Mouse (Mus musculus) ES-E14 (cell line): ENCODE data around the gene Sox5. TPM values are rescaled to one million over a fixed set of nuclear protein-coding genes. Genes with fewer than 3 reads are reported as not detected.

Source experiments
- DNase-seq: peaks from one replicate; pipeline ENCODE4 v3.0.0-alpha.2; 2013; ENCODE audit warnings: low read depth, low spot score
- H3K27ac ChIP-seq: 2 replicates; pipeline ENCODE4 v1.5.1; 2012; ENCODE audit warnings: low read depth, mild to moderate bottlenecking, low read length, moderate library complexity, mixed read lengths; ENCODE audit not compliant: poor library complexity, insufficient read depth, severe bottlenecking
- H3K36me3 ChIP-seq: 2 replicates; pipeline ENCODE4 v1.6.1; 2012; ENCODE audit warnings: mild to moderate bottlenecking, low read length, moderate library complexity, mixed read lengths; ENCODE audit not compliant: control insufficient read depth, poor library complexity, insufficient read depth, severe bottlenecking
- H3K4me1 ChIP-seq, 2 experiments: fragments of 150-350 bp in 1 of 2; sonication (generic) in 1 of 2; 2 replicates each; pipeline ENCODE4 v1.6.1; 2012; ENCODE audit warnings: low read length in 2 of 2, mild to moderate bottlenecking in 1 of 2, mixed read lengths in 1 of 2; ENCODE audit not compliant: control insufficient read depth in 2 of 2, insufficient read depth in 2 of 2, poor library complexity in 1 of 2
- H3K4me3 ChIP-seq, 2 experiments: fragments of 150-350 bp in 1 of 2; sonication (generic) in 1 of 2; 2 replicates each; pipeline ENCODE4 v1.5.1; 2012; ENCODE audit warnings: low read length in 2 of 2, low read depth in 1 of 2, mild to moderate bottlenecking in 1 of 2, mixed read lengths in 1 of 2; ENCODE audit not compliant: insufficient read depth in 1 of 2, poor library complexity in 1 of 2, severe bottlenecking in 1 of 2
- H3K9ac ChIP-seq: 2 replicates; pipeline ENCODE4 v1.6.1; 2012; ENCODE audit warnings: low read depth, mild to moderate bottlenecking, low read length, mixed read lengths; ENCODE audit not compliant: poor library complexity, insufficient read depth, severe bottlenecking
- H3K9me3 ChIP-seq: fragments of 150-350 bp; sonication (generic); 2 replicates; pipeline ENCODE4 v1.6.1; 2012; ENCODE audit warnings: low read depth, mild to moderate bottlenecking, low read length; ENCODE audit not compliant: control insufficient read depth, insufficient read depth
- CHD2 ChIP-seq: IDR thresholded peaks from 2 replicates; pipeline ENCODE4 v1.6.1; 2014; ENCODE audit warnings: mild to moderate bottlenecking, low read depth, low read length, inconsistent platforms
- HCFC1 ChIP-seq: IDR thresholded peaks from 2 replicates; pipeline ENCODE4 v1.6.1; 2012; ENCODE audit warnings: low read length, inconsistent platforms, borderline replicate concordance; ENCODE audit not compliant: insufficient read depth
- MAFK ChIP-seq: IDR thresholded peaks from 2 replicates; pipeline ENCODE4 v1.6.1; 2014; ENCODE audit warnings: mild to moderate bottlenecking, low read depth, low read length, inconsistent platforms; ENCODE audit not compliant: insufficient read depth
- ZC3H11A ChIP-seq: IDR thresholded peaks from 2 replicates; pipeline ENCODE4 v1.6.1; 2012; ENCODE audit warnings: low read depth, mild to moderate bottlenecking, inconsistent platforms, low read length, borderline replicate concordance
- ZNF384 ChIP-seq: IDR thresholded peaks from 2 replicates; pipeline ENCODE4 v1.6.1; 2012; ENCODE audit warnings: low read depth, low read length, inconsistent platforms
- in situ Hi-C, 2 experiments: fragments of 600-800 bp; cut with MboI; formaldehyde crosslinking; loops; one replicate each; pipeline ENCODE4 v1.15.1; 2025; ENCODE audit warnings: low sequenced_read_pairs in 2 of 2, inconsistent platforms in 1 of 2; ENCODE audit not compliant: unreplicated experiment in 2 of 2
- total RNA-seq: library from RNA; depleted of rRNA; stranded (reverse); fragments of 300-350 nt; gene quantifications from 2 replicates; pipeline ENCODE4 v1.2.3, GENCODE M21; 2012

The Sox5 gene
- total RNA-seq, 1 experiment: 0.36 TPM

DNA sequence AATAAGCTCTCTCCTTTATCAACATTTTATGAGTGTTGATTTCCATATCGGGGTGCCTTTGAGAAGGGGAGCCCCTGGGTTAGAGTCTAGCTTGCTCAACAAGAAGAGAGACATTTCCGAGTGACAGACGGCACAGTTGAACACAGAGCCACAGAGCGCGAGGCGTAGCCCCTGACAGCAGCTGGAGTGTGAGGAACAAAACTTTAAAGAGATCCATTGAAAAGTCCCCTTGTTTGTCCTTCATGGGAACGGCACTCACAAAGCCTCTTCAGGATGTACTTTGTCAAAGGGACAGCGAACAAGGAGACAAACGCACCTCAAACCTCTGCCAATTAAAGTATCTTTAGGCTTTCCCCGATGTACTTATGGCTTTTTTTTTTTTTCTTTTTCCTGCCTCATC is 674.9 kb downstream of the Sox5 start:
- Histone ChIP-seq H3K4me1 (no peaks in the 10 kb centered on the region), H3K27ac (no peak overlapping the region), H3K36me3 (no peaks in the 10 kb centered on the region), H3K4me3 (no peak overlapping the region), H3K9me3 (no peaks in the 10 kb centered on the region), H3K9ac (no peak overlapping the region)
- no peak for DNase-seq
- in situ Hi-C loops: no loop called here
- TF ChIP-seq CHD2 (no peak), ZC3H11A (no peak), ZNF384 (no peak), HCFC1 (no peak), MAFK (no peak)

DNA sequence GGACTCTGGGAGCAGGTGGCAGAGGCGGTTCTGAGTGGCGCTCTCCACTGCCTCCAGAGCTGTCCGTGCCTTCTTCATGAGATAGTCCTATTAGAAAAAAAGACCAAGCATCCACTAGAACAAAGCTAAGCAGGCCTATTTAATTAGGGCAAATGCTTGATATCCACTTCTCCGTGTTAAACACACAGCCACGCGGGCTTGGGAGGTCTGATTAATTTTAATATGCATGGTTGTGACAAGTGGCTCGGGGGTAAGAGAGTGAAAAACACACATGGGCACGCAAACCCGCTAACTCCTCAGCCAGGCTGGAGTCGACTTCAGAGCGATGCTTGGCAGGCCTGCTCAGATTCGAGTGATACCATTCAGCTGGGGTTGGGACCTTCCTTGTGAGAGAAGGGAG is 676.1 kb downstream of the Sox5 start:
- no peaks in the 10 kb centered on the region for H3K36me3 ChIP-seq
- no peak overlapping the region for H3K4me3 ChIP-seq
- no peak for TF ChIP-seq MAFK
- no peak for TF ChIP-seq ZC3H11A
- TF ChIP-seq CHD2: no peak
- TF ChIP-seq HCFC1: no peak
- TF ChIP-seq ZNF384: no peak
- DNase-seq: no peak
- no peak overlapping the region for H3K9ac ChIP-seq
- H3K27ac ChIP-seq: no peak overlapping the region
- in situ Hi-C loops: no loop called here
- H3K4me1 ChIP-seq: no peaks in the 10 kb centered on the region
- H3K9me3 ChIP-seq: no peaks in the 10 kb centered on the region

DNA sequence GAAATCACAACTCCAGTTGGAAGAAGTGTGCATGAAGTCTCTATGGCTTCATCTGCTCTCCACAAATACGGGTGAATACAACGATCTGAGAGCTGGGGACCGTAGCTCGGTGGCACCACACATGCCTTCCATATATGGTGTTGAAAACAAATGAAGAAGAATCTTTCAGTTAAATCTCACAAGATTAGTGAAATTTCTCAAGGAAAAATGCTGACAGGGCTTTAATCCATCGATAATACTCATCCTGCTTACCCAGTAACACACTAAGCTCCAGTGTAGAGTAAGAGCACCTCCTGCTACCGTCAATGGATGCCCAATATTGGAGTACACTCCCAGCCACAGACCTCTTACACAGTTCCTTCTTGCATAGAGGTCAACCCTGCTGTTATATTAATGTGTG is 678.2 kb downstream of the Sox5 start:
- Histone ChIP-seq H3K4me1 (no peaks in the 10 kb centered on the region), H3K36me3 (no peaks in the 10 kb centered on the region), H3K4me3 (no peak overlapping the region), H3K27ac (no peak overlapping the region), H3K9ac (no peak overlapping the region), H3K9me3 (no peaks in the 10 kb centered on the region)
- in situ Hi-C loops: no loop called here
- TF ChIP-seq ZC3H11A (no peak), ZNF384 (no peak), CHD2 (no peak), HCFC1 (no peak), MAFK (peak; percentile 59; the same call in 1 of the 2 replicates)
- DNase-seq: no peak

DNA sequence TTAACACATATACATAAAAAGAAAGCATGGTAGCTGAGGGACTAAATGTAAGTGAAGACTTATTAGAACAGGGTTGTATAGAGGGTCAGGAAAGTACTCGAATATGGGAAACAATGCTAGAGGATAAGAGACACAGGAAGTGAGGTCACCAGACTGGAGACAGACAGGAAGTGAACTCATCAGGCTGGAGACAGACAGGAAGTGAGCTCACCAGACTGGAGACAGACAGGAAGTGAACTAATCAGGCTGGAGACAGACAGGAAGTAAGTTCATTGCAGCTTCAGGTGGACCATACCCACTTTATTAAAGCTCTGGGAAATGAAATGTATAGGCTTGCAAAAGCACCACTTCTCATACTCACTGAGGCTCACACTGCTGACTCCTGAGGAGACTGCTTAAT is 680.9 kb downstream of the Sox5 start:
- in situ Hi-C loops: no loop called here
- Histone ChIP-seq H3K4me1 (no peaks in the 10 kb centered on the region), H3K4me3 (no peak overlapping the region), H3K9ac (no peak overlapping the region), H3K27ac (no peak overlapping the region), H3K36me3 (no peaks in the 10 kb centered on the region), H3K9me3 (no peaks in the 10 kb centered on the region)
- no peak for DNase-seq
- TF ChIP-seq CHD2 (no peak), HCFC1 (no peak), ZC3H11A (no peak), ZNF384 (no peak), MAFK (no peak)

DNA sequence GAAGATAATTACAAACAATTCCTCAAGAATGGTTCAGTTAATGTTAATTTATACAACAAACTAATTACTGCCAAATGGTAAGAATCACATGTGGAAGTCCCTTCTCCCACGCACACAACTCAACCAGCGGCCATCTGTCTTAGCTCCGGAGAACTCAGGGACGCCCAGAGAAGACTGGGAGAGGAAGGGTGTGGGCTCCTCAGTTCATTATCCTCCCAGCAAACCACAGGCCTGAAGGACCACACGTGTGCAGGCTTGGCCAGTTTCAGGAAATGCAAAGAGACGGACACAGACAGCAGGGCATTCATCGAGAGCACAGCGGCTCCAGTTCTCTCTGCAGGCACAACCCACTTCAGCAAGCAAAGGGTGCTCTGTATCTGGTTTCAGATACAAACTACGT is 683.7 kb downstream of the Sox5 start:
- H3K36me3 ChIP-seq: no peaks in the 10 kb centered on the region
- TF ChIP-seq CHD2 (no peak), HCFC1 (no peak), MAFK (no peak), ZNF384 (no peak), ZC3H11A (no peak)
- H3K4me1 ChIP-seq: no peaks in the 10 kb centered on the region
- no peaks in the 10 kb centered on the region for H3K9me3 ChIP-seq
- no peak for DNase-seq
- in situ Hi-C loops: no loop called here
- H3K9ac ChIP-seq: no peak overlapping the region
- H3K27ac ChIP-seq: no peak overlapping the region
- H3K4me3 ChIP-seq: no peak overlapping the region
